Mouse (Mus musculus) heart, postnatal 14 days (tissue): ENCODE results near the gene Rnf208. TPM values are rescaled to one million over a fixed set of nuclear protein-coding genes. Genes with fewer than 3 reads are reported as not detected.

Experiments
- DNase-seq, 2 experiments: peaks; one replicate each; pipeline ENCODE4 v3.0.0; 2021 to 2022
- intact Hi-C: fragments of 180-260 bp; cut with DNase I; formaldehyde crosslinking; loops from one replicate; pipeline ENCODE4 v1.15.1; 2025
- total RNA-seq, 2 experiments: library from RNA; stranded (reverse); gene quantifications; 2 replicates each; pipeline ENCODE4 v1.2.3; 2021

Gene Rnf208
- total RNA-seq, 2 experiments from 2014 or later = 0.41 to 0.63 TPM

DNA sequence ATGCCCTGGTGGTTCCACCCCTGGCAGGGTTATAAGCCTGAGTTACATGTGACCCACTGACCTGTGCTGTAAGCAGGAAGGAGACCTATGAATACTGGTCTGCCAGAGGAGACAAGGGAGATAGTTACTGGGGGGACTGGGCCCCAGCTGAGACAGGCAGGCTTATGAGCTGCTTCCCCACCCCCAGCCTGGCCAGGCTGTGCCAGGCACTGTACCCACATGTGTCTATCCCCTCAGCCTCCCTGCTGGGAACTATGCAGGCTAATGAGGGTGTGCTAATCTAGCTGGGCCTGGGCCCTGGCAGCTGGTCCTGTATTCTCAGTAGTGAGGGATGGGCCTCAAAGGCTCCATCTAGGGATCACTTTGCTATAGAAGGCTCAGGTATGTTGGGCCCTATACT, 25.2 kb downstream of the Rnf208 start:
- no peak for DNase-seq
- intact Hi-C loops = no loop called here

DNA sequence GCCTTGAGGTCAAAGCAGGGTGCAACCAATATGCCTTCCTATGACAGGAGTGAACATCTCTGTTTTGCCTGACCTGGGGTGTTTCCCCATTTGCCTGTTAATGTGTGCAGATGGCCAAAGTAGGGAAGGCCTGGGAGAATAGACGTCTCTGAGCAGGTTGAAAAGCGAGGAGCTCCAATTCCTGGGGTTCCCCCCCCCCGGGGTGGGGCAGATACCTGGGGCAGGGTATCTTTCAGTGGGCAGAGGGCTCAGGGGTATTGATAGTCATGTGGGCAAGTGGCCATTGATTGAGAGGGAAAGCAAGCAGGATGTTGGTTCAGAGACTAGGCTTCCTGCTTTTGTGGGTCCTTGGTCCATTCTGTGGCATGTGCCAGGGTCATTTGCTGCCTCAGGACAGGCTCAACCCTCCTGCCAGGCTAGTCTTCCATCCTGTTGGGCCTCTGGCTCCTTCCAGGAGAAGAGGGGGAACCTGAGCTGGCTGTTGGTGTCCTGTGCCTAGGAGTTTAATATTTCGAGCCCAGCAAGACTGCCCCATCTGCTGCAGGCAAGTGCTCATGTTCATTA, 25.8 kb downstream of the Rnf208 start:
- DNase-seq = no peak
- intact Hi-C loops = no loop called here

GRCm38 (mm10) chr2:25271827-25272511, 29.9 kb downstream of the Rnf208 start, which contains the start of the genes Ssna1 and Anapc2:
Ssna1 (minus strand) TSS chr2:25272438.
Anapc2 (plus strand) TSS chr2:25272478.
- intact Hi-C loops = no loop called here

DNA sequence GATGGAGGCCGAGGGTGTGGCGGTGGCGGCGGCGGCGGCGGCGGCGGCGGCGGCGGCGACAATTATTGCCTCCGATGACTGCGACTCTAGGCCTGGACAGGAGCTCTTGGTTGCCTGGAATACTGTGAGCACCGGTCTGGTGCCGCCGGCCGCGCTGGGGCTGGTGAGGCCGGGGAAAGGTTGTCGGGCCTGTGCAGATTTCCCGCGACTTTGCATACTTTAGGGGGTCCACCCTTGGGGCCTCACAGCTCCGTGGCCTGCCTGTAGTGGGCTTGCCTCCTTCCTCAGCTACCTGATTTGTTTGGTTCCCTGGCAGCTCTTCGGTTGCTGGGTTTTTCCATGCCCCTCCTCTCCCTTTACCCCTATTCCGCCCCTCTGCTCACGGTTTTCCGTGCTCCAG, 30.5 kb downstream of the Rnf208 start:
- intact Hi-C loops = no loop called here
- DNase-seq = no peak

More at GRCm38 (mm10) chr2:25271827-25272511, 29.9 kb downstream of the Rnf208 start, which contains the start of the genes Ssna1 and Anapc2:
- DNase-seq = peak; percentile 98 to 99

DNA sequence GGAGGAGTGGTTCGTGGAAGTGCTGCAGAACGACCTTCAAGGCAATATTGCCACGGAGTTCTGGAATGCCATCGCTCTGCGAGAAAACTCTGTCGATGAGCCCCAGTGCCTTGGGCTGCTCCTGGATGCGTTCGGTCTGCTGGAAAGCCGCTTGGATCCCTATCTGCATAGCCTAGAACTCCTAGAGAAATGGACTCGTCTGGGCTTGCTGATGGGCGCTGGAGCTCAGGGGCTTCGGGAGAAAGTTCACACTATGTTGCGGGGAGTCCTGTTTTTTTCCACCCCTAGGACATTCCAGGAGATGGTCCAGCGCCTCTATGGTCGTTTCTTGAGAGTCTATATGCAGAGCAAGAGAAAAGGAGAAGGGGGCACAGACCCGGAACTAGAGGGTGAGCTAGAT, 31.0 kb downstream of the Rnf208 start:
- intact Hi-C loops = no loop called here
- DNase-seq = no peak

GRCm38 (mm10) chr2:25278928-25279882, 37.1 kb downstream of the Rnf208 start:
- intact Hi-C loops = loop anchor here (5.0 kb wide), 1 partner anchor 53 kb away; the partner anchor contains the start of gene Man1b1
- DNase-seq = peak; percentile 82 to 89

DNA sequence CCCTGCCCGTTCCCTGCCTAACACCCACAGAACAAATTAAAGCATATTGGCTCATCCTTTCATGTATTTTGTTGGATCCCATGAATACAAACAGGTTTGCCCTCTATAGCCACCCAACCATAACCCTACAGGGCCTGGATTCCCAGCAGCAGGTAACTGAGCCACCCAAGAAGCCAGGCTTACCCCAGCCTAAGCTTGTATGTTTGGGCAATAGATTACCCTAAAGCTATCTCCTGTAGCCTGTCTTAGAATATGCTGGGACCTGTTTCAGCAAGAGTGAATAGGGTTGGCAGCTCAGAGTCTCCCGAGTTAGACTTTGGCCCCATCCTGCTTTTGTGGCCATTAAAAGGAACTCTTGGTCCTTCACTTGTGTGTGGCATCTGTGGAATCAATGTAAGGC, 43.5 kb downstream of the Rnf208 start:
- no peak for DNase-seq
- intact Hi-C loops = no loop called here

GRCm38 (mm10) chr2:25286314-25286713, 44.3 kb downstream of the Rnf208 start:
- DNase-seq = no peak
- intact Hi-C loops = no loop called here

- intact Hi-C loops = no loop called here
- DNase-seq = no peak
Measured at GRCm38 (mm10) chr2:25286837-25287636, 45.0 kb downstream of the Rnf208 start.

DNA sequence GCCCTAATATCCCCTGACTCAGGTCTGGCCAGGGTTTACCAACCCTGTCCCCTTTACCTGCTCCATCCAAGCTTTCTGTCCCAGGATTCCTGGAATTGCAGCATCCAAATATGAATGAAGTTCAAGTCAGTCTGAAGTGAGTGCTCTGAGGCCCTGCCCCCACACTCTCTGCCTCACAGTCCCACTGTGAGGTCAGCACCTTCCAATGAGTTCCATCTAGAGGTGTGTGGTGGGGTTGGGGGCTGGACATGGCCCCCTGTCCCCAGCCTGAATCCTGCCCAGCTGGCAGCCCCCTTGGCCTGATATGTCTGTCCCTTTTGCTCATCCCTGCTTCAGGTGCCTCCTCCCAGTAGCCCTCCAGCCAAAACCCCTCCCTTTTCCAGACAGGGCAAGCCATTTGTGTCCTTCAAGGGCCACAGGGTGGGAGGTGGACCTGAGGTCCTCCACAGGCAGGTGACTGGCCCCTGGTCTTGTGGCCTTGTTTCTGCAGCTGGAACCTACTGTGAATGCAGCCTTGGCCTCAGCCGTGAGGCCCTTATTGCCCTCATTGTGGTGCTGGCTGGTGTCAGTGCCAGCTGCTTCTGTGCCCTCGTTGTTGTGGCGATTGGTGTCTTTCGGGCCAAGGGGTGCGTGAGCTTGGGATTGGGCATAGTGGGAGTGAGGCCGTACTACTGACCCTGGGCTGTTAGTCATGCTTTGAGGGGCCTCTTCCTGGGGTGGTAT, 46.0 kb downstream of the Rnf208 start, which contains the start of gene Tmem210:
TSS of gene Tmem210 (plus strand) at position 219 of the 723 bp plus-strand sequence.
- intact Hi-C loops = no loop called here
- no peak for DNase-seq

GRCm38 (mm10) chr2:25288734-25289345, 46.8 kb downstream of the Rnf208 start:
- intact Hi-C loops = no loop called here
- no peak for DNase-seq

GRCm38 (mm10) chr2:25289651-25290050, 47.6 kb downstream of the Rnf208 start, which contains the start of gene Lrrc26:
Lrrc26 (plus strand) TSS chr2:25289915.
- intact Hi-C loops = no loop called here
- DNase-seq = peak in 1 of 2 experiments; percentile 49

- intact Hi-C loops = no loop called here
- DNase-seq = no peak
Measured at GRCm38 (mm10) chr2:25290101-25290815, 48.2 kb downstream of the Rnf208 start.

DNA sequence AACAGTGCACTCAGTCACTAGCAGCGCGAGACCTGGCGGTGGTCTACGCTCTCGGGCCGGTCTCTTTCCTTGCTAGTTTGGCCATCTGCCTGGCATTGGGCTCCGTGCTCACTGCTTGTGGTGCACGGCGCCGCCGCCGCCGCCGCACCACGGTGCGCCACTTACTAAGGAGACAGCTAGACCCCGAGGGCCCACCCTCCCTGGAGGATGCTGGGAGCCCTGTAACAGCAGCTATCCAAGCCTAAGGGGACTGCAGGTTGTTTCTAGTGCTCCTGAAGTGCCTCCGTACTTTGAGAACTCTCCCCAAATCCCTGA, 48.7 kb downstream of the Rnf208 start:
- DNase-seq = no peak
- intact Hi-C loops = no loop called here

DNA sequence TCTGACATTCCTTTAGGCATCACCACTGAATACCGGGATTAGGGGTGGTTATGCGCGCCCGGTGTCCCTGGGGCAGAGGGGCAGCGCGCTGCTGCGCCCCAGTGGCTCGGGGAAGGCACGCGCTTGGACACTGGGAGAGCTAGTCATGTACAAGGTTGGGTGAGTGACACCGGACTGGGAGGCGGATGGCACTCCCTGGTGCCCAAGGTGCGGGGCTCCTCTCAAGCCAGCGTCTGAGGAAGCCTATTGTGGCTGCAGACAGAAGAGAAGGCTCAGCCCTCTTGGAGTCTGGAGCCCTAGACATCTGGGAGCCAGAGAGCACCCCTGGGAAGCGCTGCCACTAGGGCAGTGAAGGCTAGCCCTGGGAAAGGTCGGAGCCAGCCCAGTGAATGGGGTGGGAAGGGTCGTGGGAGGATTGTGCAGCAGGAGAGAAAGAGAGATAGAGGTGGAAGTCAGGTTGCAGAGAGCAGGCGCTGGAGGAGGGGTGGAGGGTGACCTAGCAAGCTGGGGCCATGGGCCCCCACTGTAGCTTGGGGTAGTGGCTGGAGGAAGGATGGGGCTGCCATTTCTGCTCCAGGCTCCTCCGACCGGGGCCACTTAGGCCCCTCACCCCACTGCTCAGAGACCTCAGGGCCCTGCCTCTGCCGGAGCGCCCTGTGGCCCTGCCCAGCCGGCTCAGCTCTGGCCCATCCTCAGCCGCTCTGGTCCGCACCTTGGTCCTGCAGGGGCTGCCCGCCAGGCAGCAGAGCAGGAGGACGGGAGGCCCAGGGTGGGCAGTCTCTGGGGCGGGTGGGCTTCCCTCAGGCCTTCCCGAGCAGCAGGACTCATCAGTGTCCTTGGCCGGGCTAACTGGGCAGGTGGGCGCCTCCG, 49.4 kb downstream of the Rnf208 start:
- intact Hi-C loops = loop anchor here (2.0 kb wide), 1 partner anchor 63 kb away; no protein-coding TSS in a partner anchor
- DNase-seq = no peak

- DNase-seq = peak; percentile 45 to 57
- intact Hi-C loops = loop anchor here (2.0 kb wide), 1 partner anchor 63 kb away; no protein-coding TSS in a partner anchor
Measured at GRCm38 (mm10) chr2:25292054-25292544, 50.0 kb downstream of the Rnf208 start.

DNA sequence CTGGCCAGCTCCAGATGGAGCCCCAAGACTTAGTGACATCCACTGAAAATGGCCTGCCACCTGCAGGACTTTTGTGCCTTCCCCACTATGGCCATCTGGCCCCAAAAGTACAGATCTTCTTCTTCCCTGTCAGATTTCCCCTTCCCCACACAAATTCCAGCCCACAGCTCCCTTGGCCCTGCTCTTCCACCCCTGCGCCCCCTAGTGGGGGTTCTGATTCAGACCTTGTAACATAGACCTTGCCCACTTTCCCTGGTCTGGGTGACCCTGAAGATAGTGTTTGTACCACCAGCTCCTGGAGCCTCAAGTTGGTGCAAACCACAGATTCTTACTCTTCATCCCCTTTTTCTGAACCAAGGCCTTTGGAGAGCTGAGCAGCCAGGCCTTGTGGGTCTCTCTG, 50.8 kb downstream of the Rnf208 start:
- peak; percentile 86 to 90 for DNase-seq
- intact Hi-C loops = loop anchor here (2.0 kb wide), 1 partner anchor 64 kb away; no protein-coding TSS in a partner anchor
